ENCODE assay signal across 7 mouse cellular contexts in the genomic region with DNA sequence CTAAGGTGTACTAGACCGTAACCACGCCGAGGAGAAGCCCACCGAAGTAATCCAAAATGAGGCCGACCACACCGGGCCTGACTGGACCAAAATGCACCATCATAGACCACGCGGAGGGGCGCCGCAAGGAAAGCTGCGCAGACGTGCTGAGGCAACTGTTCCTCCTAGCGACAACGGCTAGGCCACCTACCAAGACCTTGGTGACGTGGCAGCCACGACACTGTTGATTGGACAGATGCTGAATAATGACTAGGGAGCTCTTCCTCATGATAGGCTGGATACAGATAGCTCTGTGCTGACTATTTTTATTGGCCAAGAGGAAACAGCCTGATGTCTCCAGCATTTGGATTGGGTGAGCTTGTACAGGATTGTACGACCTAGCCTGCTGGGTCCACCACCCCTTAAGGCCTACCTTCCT.
A peak's percentile ranks its signal among the peaks of the same experiment; 100 is the strongest.
DNase-seq lines count a peak whose midpoint lies in the region; ATAC-seq lines count a peak whose summit lies in the region.

No protein-coding gene starts in this region.

- intact Hi-C loops in left cerebral cortex, postnatal 36 days (cut with DNase I): no loop called here

- H3K4me1 ChIP-seq in intestine, embryonic 16.5 days (ENCODE audit: control insufficient read depth, insufficient read depth, low read length): peaks cover 17% of the 10 kb centered on the region
- peaks cover 7% of the 10 kb centered on the region for H3K4me1 ChIP-seq in midbrain, embryonic 11.5 days (ENCODE audit: control insufficient read depth, insufficient read depth, low read length)

- H3K4me3 ChIP-seq in intestine, embryonic 16.5 days (ENCODE audit: low read length): peak overlapping the region; percentile 65
- peak overlapping the region; percentile 46 for H3K4me3 ChIP-seq in midbrain, embryonic 11.5 days (ENCODE audit: low read depth, low read length)

- H3K9me3 ChIP-seq in intestine, embryonic 16.5 days (ENCODE audit: control insufficient read depth, low read length): peaks cover 6% of the 10 kb centered on the region; the same call in 1 of the 2 replicates
- no peaks in the 10 kb centered on the region for H3K9me3 ChIP-seq in midbrain, embryonic 11.5 days (ENCODE audit: control insufficient read depth, low read length)

- peak overlapping the region; percentile 40; the same call in 1 of the 2 replicates for H3K4me2 ChIP-seq in intestine, embryonic 16.5 days (ENCODE audit: low read depth, low read length)
- peak overlapping the region; percentile 59 for H3K4me2 ChIP-seq in midbrain, embryonic 11.5 days

- peak; percentile 89 for DNase-seq in adrenal gland, adult 8-10 months
- DNase-seq in embryo, embryonic 9.5 days (ENCODE audit: extremely low spot score): peak; percentile 89
- peak; percentile 54 to 81 for DNase-seq in gastrocnemius, postnatal 4 days (ENCODE audit: low spot score in 2 of 2)
- DNase-seq in left cerebral cortex, postnatal 36 days (ENCODE audit: low spot score in 2 of 2): peak; percentile 87 to 89
- peak; percentile 99 for DNase-seq in midbrain, embryonic 11.5 days (ENCODE audit: low spot score, missing footprints)
- DNase-seq in skeletal muscle tissue, adult 2 months (ENCODE audit: low read depth, low spot score): peak; percentile 96

- peak overlapping the region; percentile 83 for H3K27ac ChIP-seq in intestine, embryonic 16.5 days (ENCODE audit: low read length)
- peak overlapping the region; percentile 44; the same call in 1 of the 2 replicates for H3K27ac ChIP-seq in midbrain, embryonic 11.5 days (ENCODE audit: low read depth, low read length)

- ATAC-seq in intestine, embryonic 16.5 days: peak; percentile 97
- ATAC-seq in midbrain, embryonic 11.5 days (ENCODE audit: low FRiP score): peak; percentile 95

- WGBS in intestine, embryonic 16.5 days: 43% methylated on average over 17 of the region's 17 CpGs
- WGBS in midbrain, embryonic 11.5 days: 53% methylated on average over 17 of the region's 17 CpGs

- 0 out of 2 replicates have a peak, but pooled peaks cover 4% of the 10 kb centered on the region for H3K36me3 ChIP-seq in intestine, embryonic 16.5 days (ENCODE audit: control insufficient read depth, insufficient read depth, low read length)
- no peaks in the 10 kb centered on the region for H3K36me3 ChIP-seq in midbrain, embryonic 11.5 days (ENCODE audit: control insufficient read depth, insufficient read depth, low read length)

- no peaks in the 10 kb centered on the region for H3K27me3 ChIP-seq in intestine, embryonic 16.5 days (replicated peaks; ENCODE audit: control insufficient read depth, insufficient read depth, low read length)
- no peaks in the 10 kb centered on the region for H3K27me3 ChIP-seq in midbrain, embryonic 11.5 days (ENCODE audit: control insufficient read depth, insufficient read depth, low read length)

- H3K9ac ChIP-seq in intestine, embryonic 16.5 days (ENCODE audit: low read depth, low read length): peak overlapping the region; percentile 76
- peak overlapping the region; percentile 54 for H3K9ac ChIP-seq in midbrain, embryonic 11.5 days (ENCODE audit: low read length)

Comparison
In these comparisons a context has a peak if more than half of its experiments do, and no peak if none do; other contexts are left out.
1. Peak in every context shown above with its lines: DNase-seq, ATAC-seq, H3K4me3 ChIP-seq and H3K27ac ChIP-seq.